Mouse (Mus musculus): ENCODE data around the gene Phospho2. TPM values are rescaled to one million over a fixed set of nuclear protein-coding genes. Genes with fewer than 3 reads are reported as not detected.

The Phospho2 gene
- polyA plus RNA-seq, 1 experiment from 2014 or later: 25.0 TPM

Other genes starting within 250 kb of the Phospho2 start
- gene Lrp2, start 203.6 kb upstream of the Phospho2 start, polyA plus RNA-seq (2015; fragmentation: Nextera tagmentation; extraction: Ambion mirVana): 0.30 and 0.37 TPM in 2 replicates
- gene Bbs5, start 142.5 kb upstream of the Phospho2 start, polyA plus RNA-seq (2015; fragmentation: Nextera tagmentation; extraction: Ambion mirVana): 18.7 and 25.4 TPM in 2 replicates
- gene Klhl41, start 119.5 kb upstream of the Phospho2 start, polyA plus RNA-seq (2015; fragmentation: Nextera tagmentation; extraction: Ambion mirVana): 22.4 and 28.7 TPM in 2 replicates
- 10.5 and 11.6 TPM in 2 replicates for gene Fastkd1, start 76.1 kb upstream of the Phospho2 start, polyA plus RNA-seq (2015; fragmentation: Nextera tagmentation; extraction: Ambion mirVana)
- gene Ppig, start 67.1 kb upstream of the Phospho2 start, polyA plus RNA-seq (2015; fragmentation: Nextera tagmentation; extraction: Ambion mirVana): 144 and 145 TPM in 2 replicates
- gene Ccdc173, start within 50 bp of the Phospho2 start, polyA plus RNA-seq (2015; fragmentation: Nextera tagmentation; extraction: Ambion mirVana): 3.2 and 4.6 TPM in 2 replicates
- gene Klhl23, start 32.3 kb downstream of the Phospho2 start, polyA plus RNA-seq (2015; fragmentation: Nextera tagmentation; extraction: Ambion mirVana): 24.5 and 25.8 TPM in 2 replicates
- 287 and 315 TPM in 2 replicates for gene Ssb, start 71.9 kb downstream of the Phospho2 start, polyA plus RNA-seq (2015; fragmentation: Nextera tagmentation; extraction: Ambion mirVana)
- 35.8 and 36.6 TPM in 2 replicates for gene Mettl5, start 96.0 kb downstream of the Phospho2 start, polyA plus RNA-seq (2015; fragmentation: Nextera tagmentation; extraction: Ambion mirVana)
- 11.7 and 15.0 TPM in 2 replicates for gene Ubr3, start 107.6 kb downstream of the Phospho2 start, polyA plus RNA-seq (2015; fragmentation: Nextera tagmentation; extraction: Ambion mirVana)
- gene Myo3b, start 249.5 kb downstream of the Phospho2 start, polyA plus RNA-seq (2015; fragmentation: Nextera tagmentation; extraction: Ambion mirVana): 0.07 TPM in 1 of 2 replicates, not detected in the other